Mouse (Mus musculus) testis, postnatal 14 days (tissue): ENCODE data around the gene Mettl27.
A peak's percentile ranks its signal among the peaks of the same experiment; 100 is the strongest.
"Not testable (repeated sequence)": the region's sequence is repeated elsewhere in the genome, so short reads cannot be mapped to it uniquely, and the experiment has no call there.

Source experiments
- DNase-seq: peaks from one replicate; pipeline ENCODE4 v3.0.0; 2021; ENCODE audit warnings: low spot score

The Mettl27 gene

GRCm38 (mm10) chr5:134920106-134920687, 12.0 kb upstream of the Mettl27 start:
- no peak for DNase-seq

GRCm38 (mm10) chr5:134921106-134921505, 11.1 kb upstream of the Mettl27 start:
- DNase-seq = no peak

- no peak for DNase-seq
Measured at GRCm38 (mm10) chr5:134923141-134923540, 9.0 kb upstream of the Mettl27 start.

GRCm38 (mm10) chr5:134926726-134927125, 5.4 kb upstream of the Mettl27 start:
- DNase-seq = no peak

- no peak for DNase-seq
Measured at GRCm38 (mm10) chr5:134929988-134930387, 2.2 kb upstream of the Mettl27 start.

- DNase-seq = peak; percentile 64
Measured at GRCm38 (mm10) chr5:134932903-134933276, 722 bp downstream of the Mettl27 start.

GRCm38 (mm10) chr5:134933281-134933680, 1.1 kb downstream of the Mettl27 start:
- no peak for DNase-seq

GRCm38 (mm10) chr5:134933686-134934085, 1.5 kb downstream of the Mettl27 start:
- DNase-seq = peak; percentile 34

- DNase-seq = no peak
Measured at GRCm38 (mm10) chr5:134934666-134935065, 2.5 kb downstream of the Mettl27 start.

GRCm38 (mm10) chr5:134936051-134936450, 3.9 kb downstream of the Mettl27 start:
- DNase-seq = no peak

GRCm38 (mm10) chr5:134936626-134937185, 4.5 kb downstream of the Mettl27 start:
- no peak for DNase-seq

GRCm38 (mm10) chr5:134939069-134939468, 6.9 kb downstream of the Mettl27 start:
- DNase-seq = no peak

GRCm38 (mm10) chr5:134939554-134939953, 7.4 kb downstream of the Mettl27 start:
- DNase-seq = not testable (repeated sequence)

- DNase-seq = peak; percentile 32
Measured at GRCm38 (mm10) chr5:134941472-134942209, 9.5 kb downstream of the Mettl27 start.

- DNase-seq = no peak
Measured at GRCm38 (mm10) chr5:134942740-134943139, 10.6 kb downstream of the Mettl27 start.

GRCm38 (mm10) chr5:134944179-134944578, 12.0 kb downstream of the Mettl27 start:
- no peak for DNase-seq

GRCm38 (mm10) chr5:134945266-134945959, 13.2 kb downstream of the Mettl27 start:
- no peak for DNase-seq

GRCm38 (mm10) chr5:134946063-134946856, 14.1 kb downstream of the Mettl27 start:
- DNase-seq = no peak

GRCm38 (mm10) chr5:134946857-134947255, 14.7 kb downstream of the Mettl27 start, which contains the start of gene Cldn4:
TSS of gene Cldn4 (minus strand) at chr5:134946934.
- peak; percentile 69 for DNase-seq

GRCm38 (mm10) chr5:134947420-134948084, 15.4 kb downstream of the Mettl27 start:
- no peak for DNase-seq

- DNase-seq = no peak
Measured at GRCm38 (mm10) chr5:134948085-134948439, 15.9 kb downstream of the Mettl27 start.
